Mouse (Mus musculus): ENCODE measurements at regions not wholly inside any gene's neighbourhood (a gene's known extent, or its start where the extent isn't known, plus 50 kb on each side); places are given as distances from the start of the nearest gene placed in this dataset.

DNA sequence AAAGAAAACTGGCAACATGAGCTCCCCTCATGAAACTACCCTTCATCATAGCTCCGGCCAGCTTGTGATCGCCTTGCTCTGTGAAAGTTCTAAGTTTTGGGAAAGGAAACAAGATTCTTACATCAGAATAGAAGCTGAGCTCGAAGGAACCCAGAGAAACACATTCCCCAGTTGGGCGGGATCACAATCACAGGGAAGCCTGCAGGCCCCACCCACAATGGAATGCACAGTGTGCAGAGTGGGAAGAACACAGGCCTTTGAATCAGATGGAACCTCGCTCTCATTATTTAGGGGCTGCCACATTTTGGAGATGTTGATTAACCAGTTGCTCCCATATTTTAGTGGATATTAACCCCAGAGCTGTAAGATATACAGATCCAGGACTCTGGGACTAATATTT is 234.9 kb downstream of the Sox2 start:
- DNase-seq = no peak

DNA sequence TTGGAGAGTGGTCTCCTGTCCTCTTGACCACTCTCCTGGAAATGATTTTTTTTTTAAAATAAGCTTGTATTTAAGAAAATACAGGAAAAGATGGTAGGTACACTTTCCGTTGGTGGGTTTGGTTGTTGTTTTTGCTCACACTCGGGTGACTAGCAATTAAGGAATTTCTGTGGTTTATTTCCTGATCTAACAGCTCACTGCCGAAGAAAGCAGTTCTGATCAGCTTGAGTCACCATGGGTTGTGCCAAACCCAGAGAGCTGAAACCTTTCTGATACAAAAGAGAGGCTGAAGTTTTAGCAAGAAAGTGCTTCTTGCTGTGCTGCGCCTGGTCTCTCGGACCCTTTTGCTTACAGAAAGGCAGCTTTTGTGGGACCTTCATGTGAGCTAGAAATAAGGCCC is 243.2 kb downstream of the Sox2 start:
- DNase-seq = no peak

DNA sequence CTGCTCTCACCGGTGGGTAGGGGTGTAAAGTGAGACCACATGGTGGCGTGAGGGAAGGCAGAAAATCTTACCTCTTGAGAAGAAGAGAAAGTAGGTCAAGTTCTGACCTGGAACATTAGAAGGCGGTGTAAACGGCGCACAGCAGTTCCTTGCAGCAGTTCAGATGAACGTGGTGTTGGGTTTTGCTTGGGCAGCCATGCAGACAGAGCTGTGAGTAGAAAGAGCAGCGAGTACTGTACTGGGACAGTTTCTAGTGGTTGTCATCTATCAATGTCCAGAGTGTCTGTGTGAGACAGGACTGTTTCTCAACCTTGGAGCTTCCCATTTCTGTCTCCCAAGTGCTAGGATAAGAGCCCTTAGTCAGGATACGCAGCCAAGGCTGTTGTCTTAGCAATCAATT is 252.9 kb downstream of the Sox2 start:
- peak; percentile 28 for DNase-seq

DNA sequence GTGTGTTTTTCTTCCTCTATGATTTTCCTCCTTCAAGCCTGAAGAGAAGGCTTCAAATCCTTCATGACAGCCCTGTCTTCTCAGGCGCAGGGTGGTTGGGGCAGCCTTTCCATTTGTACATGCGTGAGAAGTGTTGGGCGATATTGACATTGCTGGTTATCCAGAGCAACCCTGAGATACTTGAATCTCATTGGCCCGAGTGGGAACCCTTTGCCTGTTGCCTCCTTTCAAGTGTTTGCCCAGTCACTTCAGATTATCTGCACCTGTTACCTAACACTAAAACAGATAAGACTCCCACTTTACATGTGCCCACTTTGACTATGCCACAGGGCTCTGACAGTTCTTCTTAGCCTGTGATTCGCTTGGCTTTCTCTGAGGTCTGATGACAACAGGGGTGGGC is 258.3 kb downstream of the Sox2 start:
- no peak for DNase-seq

DNA sequence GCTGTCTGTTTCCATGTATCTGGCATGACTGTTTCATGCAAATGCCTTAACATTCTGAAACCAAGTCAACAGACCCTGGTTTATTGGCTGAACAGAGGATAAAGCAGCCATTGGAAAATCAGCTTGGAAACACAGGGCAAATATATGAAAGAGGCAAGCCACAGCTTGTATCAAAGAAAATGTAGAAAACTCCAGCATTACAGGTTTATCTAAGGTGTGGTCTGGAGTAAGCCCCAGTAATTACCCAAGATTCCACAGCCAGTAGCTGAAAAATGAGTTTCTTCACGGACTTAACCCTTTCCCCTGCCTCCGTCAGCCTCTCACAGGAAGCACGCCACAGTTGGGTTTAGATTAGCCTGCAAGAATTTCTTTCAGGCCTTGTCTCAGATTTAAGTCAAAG is 259.1 kb downstream of the Sox2 start:
- DNase-seq = no peak

DNA sequence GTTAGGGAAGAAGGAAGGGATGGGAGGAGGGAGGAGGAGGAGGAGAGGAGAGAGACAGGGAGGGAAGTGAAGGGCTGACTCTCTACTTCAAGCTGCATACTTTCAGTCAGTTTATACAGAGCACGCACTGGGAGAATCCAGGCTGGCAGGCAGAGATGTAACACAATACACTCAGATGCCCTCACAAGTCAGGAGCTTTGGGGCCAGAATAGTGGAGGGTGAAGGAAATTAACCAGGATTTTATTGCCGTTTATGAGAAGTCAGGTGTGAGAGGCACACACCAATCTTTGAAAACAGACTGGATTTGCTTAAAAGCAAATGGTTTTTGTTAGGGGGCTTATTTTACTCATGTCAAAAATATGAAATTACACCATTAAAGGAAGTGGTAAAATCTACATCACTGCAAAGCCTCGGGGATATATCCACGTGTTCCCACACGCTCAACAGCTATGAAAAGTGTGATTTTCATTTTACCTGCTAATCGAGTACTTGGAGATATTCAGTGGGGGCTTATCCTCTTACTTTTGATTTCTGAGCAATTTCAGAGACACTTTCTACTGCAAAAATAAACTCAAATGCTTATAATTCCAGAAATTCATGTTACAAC is 268.2 kb downstream of the Sox2 start:
- DNase-seq = no peak

DNA sequence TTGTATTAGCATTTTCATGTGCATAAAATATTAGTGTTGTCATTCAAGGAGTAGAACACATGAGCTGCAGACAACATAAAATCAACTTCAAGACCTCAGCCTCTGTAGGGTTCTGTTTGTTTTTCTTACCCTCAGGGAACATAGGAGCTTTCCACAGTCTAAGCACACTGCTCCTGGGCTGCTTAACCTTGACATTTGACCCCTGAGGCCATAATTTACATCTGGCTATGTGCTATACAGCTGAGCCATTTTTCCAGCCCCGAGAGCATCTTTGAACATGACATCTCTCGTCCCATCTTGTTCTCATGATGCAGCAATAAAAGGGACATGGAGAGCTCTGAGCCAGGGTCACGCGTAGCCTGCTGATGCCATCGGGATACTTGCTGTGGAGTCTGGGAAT is 270.3 kb downstream of the Sox2 start:
- no peak for DNase-seq

DNA sequence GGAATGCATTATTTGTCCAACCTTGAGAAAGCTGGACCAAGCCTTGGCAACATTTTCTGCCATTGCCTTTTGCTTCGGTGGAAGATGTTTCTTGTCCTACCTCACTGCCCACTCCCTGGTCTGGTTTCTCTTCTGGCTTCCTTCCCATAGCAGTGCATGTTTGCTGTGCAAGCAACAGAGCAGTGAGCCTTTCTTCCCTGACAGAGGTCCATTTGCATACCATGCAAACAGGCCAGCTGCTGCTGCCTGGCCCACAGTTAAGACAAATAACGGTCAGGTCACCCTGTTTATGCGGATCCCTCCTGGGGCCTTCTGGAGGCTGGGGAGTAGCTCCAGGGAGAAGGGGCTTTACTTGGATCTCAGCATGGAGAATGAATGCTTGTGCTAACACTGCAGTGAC is 299.7 kb downstream of the Sox2 start:
- DNase-seq = no peak

DNA sequence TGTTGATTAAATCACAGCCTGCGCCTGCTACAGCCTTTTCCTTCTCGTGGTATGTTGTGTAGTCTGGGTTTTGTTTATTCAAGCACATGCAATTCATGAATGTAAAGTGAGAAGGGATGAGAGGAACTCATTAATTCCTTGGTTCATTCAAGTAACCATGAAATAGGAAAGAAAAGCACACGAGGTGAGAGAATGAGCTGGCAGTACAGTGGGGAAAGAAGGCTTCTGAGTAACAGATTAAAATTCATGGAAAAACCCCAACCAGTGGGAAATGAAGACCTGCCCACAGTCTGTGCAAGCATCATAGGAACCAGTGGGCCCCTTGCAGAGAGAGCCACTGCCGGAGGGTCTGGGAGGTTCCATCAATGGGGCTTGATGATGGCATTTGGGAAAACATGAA is 306.0 kb downstream of the Sox2 start:
- no peak for DNase-seq

DNA sequence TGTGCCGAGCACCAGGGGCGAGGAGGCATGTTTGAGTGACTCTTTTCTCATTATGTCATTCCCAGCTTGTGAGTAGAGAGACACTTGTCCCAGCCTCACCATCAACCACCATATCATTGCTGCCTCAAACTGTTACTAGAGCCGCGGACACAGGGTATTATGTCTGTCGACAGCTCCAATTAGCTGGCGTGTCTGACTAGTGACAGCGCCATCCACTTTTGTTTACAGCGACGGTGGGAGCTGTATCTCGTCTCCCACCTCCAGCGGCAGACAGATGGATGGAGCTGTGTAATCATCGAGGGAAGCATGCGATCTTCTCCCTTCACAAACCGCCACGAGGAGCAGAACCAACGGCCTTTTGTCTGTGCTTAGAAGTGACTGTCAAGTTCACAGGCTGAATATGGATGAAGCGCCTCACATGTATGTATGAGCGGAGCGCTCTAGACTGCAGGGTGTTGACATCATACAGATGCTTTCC is 308.9 kb downstream of the Sox2 start:
- no peak for DNase-seq

DNA sequence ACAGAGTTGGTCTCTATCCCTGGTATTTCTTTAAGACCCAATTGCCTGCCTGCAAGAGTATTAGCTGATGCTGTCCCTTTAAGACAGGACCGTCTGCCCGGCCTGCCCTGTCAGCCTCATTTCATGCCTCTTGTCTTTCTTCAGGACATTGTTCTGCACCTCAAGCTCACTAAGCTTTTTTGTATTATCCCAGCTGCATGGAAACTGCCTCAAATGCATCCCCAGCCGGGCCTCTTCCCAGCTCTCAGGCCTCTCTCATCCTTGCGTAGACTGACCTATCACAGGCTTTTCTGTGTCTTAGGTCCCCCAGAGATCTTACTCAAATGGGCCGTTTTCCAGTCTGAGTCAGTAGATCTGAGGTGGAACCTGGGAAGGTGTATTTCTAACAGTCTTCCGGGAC is 316.2 kb downstream of the Sox2 start:
- DNase-seq = no peak

DNA sequence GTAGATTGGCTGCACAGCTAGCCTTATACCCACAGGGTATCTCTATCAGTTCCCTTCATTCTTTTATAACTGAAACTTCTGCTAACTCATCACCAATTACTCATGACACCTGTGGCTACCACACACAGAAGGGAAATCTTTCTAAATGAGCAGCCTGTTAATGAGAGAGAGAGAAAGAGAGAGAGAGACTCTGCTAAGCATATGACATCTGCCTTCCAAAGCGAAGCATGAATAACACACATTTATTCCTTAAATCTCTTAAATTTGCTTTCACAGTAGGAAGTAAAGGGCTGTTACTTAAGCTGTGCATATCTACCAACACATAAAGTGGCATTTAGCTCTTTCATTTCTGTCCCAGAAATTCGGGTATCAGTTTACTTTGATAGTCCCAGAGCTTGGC is 317.7 kb downstream of the Sox2 start:
- DNase-seq = no peak

DNA sequence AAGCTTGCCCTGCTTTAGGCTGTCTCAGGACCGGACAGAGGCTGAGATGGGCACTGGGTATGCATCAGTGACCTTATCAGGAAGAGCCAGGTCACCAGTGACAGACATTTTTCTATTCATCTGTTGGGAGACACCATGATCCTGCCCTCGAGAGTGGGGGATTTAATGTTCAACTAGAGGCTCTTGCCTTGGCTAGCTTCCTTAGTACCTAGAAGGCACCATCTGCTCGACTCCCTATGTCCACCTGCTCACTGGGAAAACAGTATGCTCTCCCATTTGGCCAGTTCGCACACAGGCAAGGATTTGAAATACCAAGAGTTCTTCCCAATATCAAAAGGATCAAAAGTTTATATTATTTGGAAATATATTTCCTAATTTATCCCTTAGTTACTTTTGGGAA is 321.3 kb downstream of the Sox2 start:
- DNase-seq = no peak

DNA sequence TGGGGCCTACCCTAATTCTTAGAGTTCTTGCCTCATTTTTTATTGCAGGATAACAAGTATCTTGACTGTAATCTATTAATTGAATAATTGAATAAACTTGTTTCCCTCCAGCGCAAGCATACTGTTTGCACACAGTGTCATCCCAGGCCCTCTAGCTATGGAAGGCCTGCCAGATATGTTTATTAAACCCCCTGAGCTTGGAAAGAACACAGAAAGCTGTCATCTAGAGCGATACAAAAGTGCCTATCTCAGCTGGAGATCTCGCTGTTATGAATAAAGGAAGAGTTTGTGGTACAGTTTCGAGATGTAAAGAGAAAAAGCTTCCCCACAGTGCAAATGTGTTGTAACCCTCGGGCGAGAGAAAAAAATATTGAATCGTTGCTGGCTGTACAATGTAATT is 324.2 kb downstream of the Sox2 start:
- no peak for DNase-seq
